Mouse (Mus musculus): Measurements from ENCODE around the gene Slc9a2. TPM values are rescaled to one million over a fixed set of nuclear protein-coding genes. Genes with fewer than 3 reads are reported as not detected.

Gene Slc9a2
- polyA plus RNA-seq, 1 experiment from 2014 or later: 0.41 TPM

- no peaks in the 10 kb centered on the region for H3K27me3 ChIP-seq (ENCODE audit: control insufficient read depth, insufficient read depth, low read length)
- H3K27ac ChIP-seq (replicated peaks in 1 of 2; ENCODE audit: control insufficient read depth in 1 of 2, insufficient read depth in 1 of 2, low read depth in 2 of 2, low read length in 2 of 2): no peak overlapping the region
- no peak overlapping the region for H3K4me2 ChIP-seq (ENCODE audit: low read length)
- H3K9me3 ChIP-seq (ENCODE audit: control insufficient read depth, low read length): no peaks in the 10 kb centered on the region
- H3K36me3 ChIP-seq (ENCODE audit: control insufficient read depth, insufficient read depth, low read length): no peaks in the 10 kb centered on the region; the same call in 1 of the 2 replicates
- WGBS: 81% methylated on average over 12 of the region's 12 CpGs
- no peak for ATAC-seq (ENCODE audit: insufficient number of reproducible peaks, insufficient read depth, low FRiP score, low read depth)
- peaks cover 12 to 15% of the 10 kb centered on the region in 2 experiments; a peak in 3 of 4 replicates for H3K4me1 ChIP-seq (ENCODE audit: control insufficient read depth in 2 of 2, insufficient read depth in 2 of 2, low read length in 2 of 2)
- no peak overlapping the region for H3K4me3 ChIP-seq (ENCODE audit: control insufficient read depth in 1 of 2, insufficient read depth in 1 of 2, low read depth in 1 of 2, low read length in 2 of 2)
- no peak overlapping the region for H3K9ac ChIP-seq (ENCODE audit: low read length)
Measured at GRCm38 (mm10) chr1:40804118-40804517, 123.7 kb downstream of the Slc9a2 start.

DNA sequence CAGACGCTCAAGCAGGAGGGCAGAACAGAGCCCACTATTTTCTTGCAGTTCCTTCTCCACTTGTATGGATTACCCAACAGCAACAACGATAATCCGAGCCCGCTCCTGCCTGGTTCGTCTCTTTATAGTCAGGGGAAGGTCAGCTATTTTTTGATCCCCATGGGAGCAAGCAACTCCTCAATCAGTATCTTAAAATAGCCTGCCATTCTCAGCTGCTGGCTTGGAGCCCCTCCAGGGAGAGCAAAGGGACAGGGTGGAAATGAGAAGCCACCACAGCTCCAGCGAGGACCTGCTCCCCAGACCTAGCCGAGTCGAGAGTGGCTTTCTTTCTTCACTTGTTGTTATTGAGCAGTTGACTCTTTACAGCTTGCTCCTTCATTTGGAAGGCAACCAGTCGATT lies 125.0 kb downstream of the Slc9a2 start, which contains the start of gene Tmem182:
Gene Tmem182, plus strand, starts transcription at position 251 of the 400 bp plus-strand sequence.
- H3K4me2 ChIP-seq (ENCODE audit: low read length): peak within 1 kb of the TSS; percentile 54
- H3K4me3 ChIP-seq (ENCODE audit: control insufficient read depth in 1 of 2, insufficient read depth in 1 of 2, low read depth in 1 of 2, low read length in 2 of 2): peak within 1 kb of the TSS; percentile 25 to 30
- peak within 1 kb of the TSS; percentile 83 to 93 for H3K27ac ChIP-seq (replicated peaks in 1 of 2; ENCODE audit: control insufficient read depth in 1 of 2, insufficient read depth in 1 of 2, low read depth in 2 of 2, low read length in 2 of 2)

GRCm38 (mm10) chr1:40805891-40806290 lies 125.5 kb downstream of the Slc9a2 start:
- Histone ChIP-seq H3K27me3 (ENCODE audit: control insufficient read depth, insufficient read depth, low read length) (no peaks in the 10 kb centered on the region), H3K4me3 (ENCODE audit: control insufficient read depth in 1 of 2, insufficient read depth in 1 of 2, low read depth in 1 of 2, low read length in 2 of 2) (peak overlapping the region; percentile 25 to 30), H3K4me2 (ENCODE audit: low read length) (peak overlapping the region; percentile 54), H3K27ac (replicated peaks in 1 of 2; ENCODE audit: control insufficient read depth in 1 of 2, insufficient read depth in 1 of 2, low read depth in 2 of 2, low read length in 2 of 2) (peak overlapping the region; percentile 83 to 93), H3K9ac (ENCODE audit: low read length) (peak overlapping the region; percentile 31), H3K4me1 (ENCODE audit: control insufficient read depth in 2 of 2, insufficient read depth in 2 of 2, low read length in 2 of 2) (peaks cover 12 to 15% of the 10 kb centered on the region in 2 experiments; a peak in 3 of 4 replicates), H3K36me3 (ENCODE audit: control insufficient read depth, insufficient read depth, low read length) (no peaks in the 10 kb centered on the region; the same call in 1 of the 2 replicates), H3K9me3 (ENCODE audit: control insufficient read depth, low read length) (no peaks in the 10 kb centered on the region)
- WGBS: 79% methylated on average over 11 of the region's 11 CpGs
- ATAC-seq (ENCODE audit: insufficient number of reproducible peaks, insufficient read depth, low FRiP score, low read depth): no peak

More for the DNA sequence above, 125.0 kb downstream of the Slc9a2 start, which contains the start of gene Tmem182:
- Histone ChIP-seq H3K36me3 (ENCODE audit: control insufficient read depth, insufficient read depth, low read length) (no peaks in the 10 kb centered on the region; the same call in 1 of the 2 replicates), H3K4me1 (ENCODE audit: control insufficient read depth in 2 of 2, insufficient read depth in 2 of 2, low read length in 2 of 2) (peaks cover 12 to 15% of the 10 kb centered on the region in 2 experiments; a peak in 3 of 4 replicates), H3K9me3 (ENCODE audit: control insufficient read depth, low read length) (no peaks in the 10 kb centered on the region), H3K27me3 (ENCODE audit: control insufficient read depth, insufficient read depth, low read length) (no peaks in the 10 kb centered on the region), H3K9ac (ENCODE audit: low read length) (peak within 1 kb of the TSS; percentile 31)
- peak; percentile 78; the same call in 1 of the 2 replicates for ATAC-seq (ENCODE audit: insufficient number of reproducible peaks, insufficient read depth, low FRiP score, low read depth)
- 25% methylated on average over 9 of the region's 9 CpGs for WGBS

GRCm38 (mm10) chr1:40808643-40809042 lies 128.3 kb downstream of the Slc9a2 start:
- 82% methylated on average over 3 of the region's 3 CpGs for WGBS
- no peaks in the 10 kb centered on the region for H3K27me3 ChIP-seq (ENCODE audit: control insufficient read depth, insufficient read depth, low read length)
- peaks cover 7 to 13% of the 10 kb centered on the region in 2 experiments; a peak in 3 of 4 replicates for H3K4me1 ChIP-seq (ENCODE audit: control insufficient read depth in 2 of 2, insufficient read depth in 2 of 2, low read length in 2 of 2)
- H3K4me2 ChIP-seq (ENCODE audit: low read length): no peak overlapping the region
- peaks cover 4% of the 10 kb centered on the region; the same call in 1 of the 2 replicates for H3K36me3 ChIP-seq (ENCODE audit: control insufficient read depth, insufficient read depth, low read length)
- H3K4me3 ChIP-seq (ENCODE audit: control insufficient read depth in 1 of 2, insufficient read depth in 1 of 2, low read depth in 1 of 2, low read length in 2 of 2): no peak overlapping the region
- no peaks in the 10 kb centered on the region for H3K9me3 ChIP-seq (ENCODE audit: control insufficient read depth, low read length)
- no peak overlapping the region for H3K9ac ChIP-seq (ENCODE audit: low read length)
- no peak overlapping the region for H3K27ac ChIP-seq (replicated peaks in 1 of 2; ENCODE audit: control insufficient read depth in 1 of 2, insufficient read depth in 1 of 2, low read depth in 2 of 2, low read length in 2 of 2)
- ATAC-seq (ENCODE audit: insufficient number of reproducible peaks, insufficient read depth, low FRiP score, low read depth): no peak

GRCm38 (mm10) chr1:40815071-40815845 lies 134.9 kb downstream of the Slc9a2 start:
- H3K9me3 ChIP-seq (ENCODE audit: control insufficient read depth, low read length): no peaks in the 10 kb centered on the region
- no peak for ATAC-seq (ENCODE audit: insufficient number of reproducible peaks, insufficient read depth, low FRiP score, low read depth)
- no peak overlapping the region for H3K4me3 ChIP-seq (ENCODE audit: control insufficient read depth in 1 of 2, insufficient read depth in 1 of 2, low read depth in 1 of 2, low read length in 2 of 2)
- no peak overlapping the region for H3K4me2 ChIP-seq (ENCODE audit: low read length)
- H3K4me1 ChIP-seq (ENCODE audit: control insufficient read depth in 2 of 2, insufficient read depth in 2 of 2, low read length in 2 of 2): peaks cover 0 to 14% of the 10 kb centered on the region in 2 experiments; a peak in 2 of 4 replicates
- WGBS: 64% methylated on average over 16 of the region's 16 CpGs
- H3K9ac ChIP-seq (ENCODE audit: low read length): no peak overlapping the region
- H3K36me3 ChIP-seq (ENCODE audit: control insufficient read depth, insufficient read depth, low read length): 0 out of 2 replicates have a peak, but pooled peaks cover 4% of the 10 kb centered on the region
- H3K27ac ChIP-seq (replicated peaks in 1 of 2; ENCODE audit: control insufficient read depth in 1 of 2, insufficient read depth in 1 of 2, low read depth in 2 of 2, low read length in 2 of 2): no peak overlapping the region
- no peaks in the 10 kb centered on the region for H3K27me3 ChIP-seq (ENCODE audit: control insufficient read depth, insufficient read depth, low read length)

Other genes with a start within 250 kb of the Slc9a2 start
- 0.11 TPM in 1 of 2 replicates, not detected in the other for gene Il18r1, start 215.0 kb upstream of the Slc9a2 start, polyA plus RNA-seq (2014; fragmentation: Nextera tagmentation; extraction: Ambion mirVana)
- 0.08 TPM in 1 of 2 replicates, not detected in the other for gene Il18rap, start 165.2 kb upstream of the Slc9a2 start, polyA plus RNA-seq (2014; fragmentation: Nextera tagmentation; extraction: Ambion mirVana)
- gene Slc9a4, start 100.5 kb upstream of the Slc9a2 start, polyA plus RNA-seq (2014; fragmentation: Nextera tagmentation; extraction: Ambion mirVana): not detected in 2 replicates
- gene Mfsd9, start 110.1 kb downstream of the Slc9a2 start, polyA plus RNA-seq (2014; fragmentation: Nextera tagmentation; extraction: Ambion mirVana): 1.5 and 1.8 TPM in 2 replicates
- gene Tmem182, start 125.0 kb downstream of the Slc9a2 start, polyA plus RNA-seq (2014; fragmentation: Nextera tagmentation; extraction: Ambion mirVana): 48.5 and 52.0 TPM in 2 replicates

Measured in heart, embryonic 14.5 days (tissue).